Mouse (Mus musculus): ENCODE measurements around the gene Mki67.

GRCm38 (mm10) chr7:135676722-135677121 is 39.4 kb downstream of the Mki67 start:
- TF ChIP-seq ZC3H11A (IDR thresholded peaks at IDR 0.05; ENCODE audit: borderline replicate concordance, low read depth, low read length) (no peak), CHD2 (IDR thresholded peaks at IDR 0.05; ENCODE audit: low read depth, low read length) (no peak)
